Mouse (Mus musculus): ENCODE results near the gene Rfx1. TPM values are rescaled to one million over a fixed set of nuclear protein-coding genes. Genes with fewer than 3 reads are reported as not detected.
A peak's percentile ranks its signal among the peaks of the same experiment; 100 is the strongest.

Rfx1 gene
- polyA plus RNA-seq, 1 experiment from 2014 or later = 7.9 TPM

- Histone ChIP-seq H3K27ac (ENCODE audit: low read depth, low read length) (peak overlapping the region; percentile 62), H3K4me1 (ENCODE audit: control insufficient read depth, insufficient read depth, low read depth, low read length) (peaks cover 30% of the 10 kb centered on the region), H3K4me3 (ENCODE audit: low read length) (no peak overlapping the region), H3K36me3 (ENCODE audit: control insufficient read depth, insufficient read depth, low read length) (no peaks in the 10 kb centered on the region), H3K4me2 (ENCODE audit: low read length) (peak overlapping the region; percentile 32), H3K27me3 (replicated peaks; ENCODE audit: control insufficient read depth, insufficient read depth, low read length) (no peaks in the 10 kb centered on the region), H3K9me3 (ENCODE audit: control insufficient read depth, low read length) (no peaks in the 10 kb centered on the region), H3K9ac (ENCODE audit: low read depth, low read length) (peak overlapping the region; percentile 36)
- peak; percentile 53; the same call in 1 of the 2 replicates for ATAC-seq
- 35% methylated on average over 10 of the region's 10 CpGs for WGBS
Measured at GRCm38 (mm10) chr8:84073230-84073976, 6.8 kb downstream of the Rfx1 start.

GRCm38 (mm10) chr8:84076412-84076811 lies 9.8 kb downstream of the Rfx1 start:
- Histone ChIP-seq H3K36me3 (ENCODE audit: control insufficient read depth, insufficient read depth, low read length) (peaks cover 12% of the 10 kb centered on the region; the same call in 1 of the 2 replicates), H3K4me3 (ENCODE audit: low read length) (no peak overlapping the region), H3K27me3 (replicated peaks; ENCODE audit: control insufficient read depth, insufficient read depth, low read length) (no peaks in the 10 kb centered on the region), H3K27ac (ENCODE audit: low read depth, low read length) (no peak overlapping the region), H3K9me3 (ENCODE audit: control insufficient read depth, low read length) (no peaks in the 10 kb centered on the region), H3K4me2 (ENCODE audit: low read length) (no peak overlapping the region), H3K9ac (ENCODE audit: low read depth, low read length) (no peak overlapping the region), H3K4me1 (ENCODE audit: control insufficient read depth, insufficient read depth, low read depth, low read length) (peaks cover 11% of the 10 kb centered on the region)
- no peak for ATAC-seq
- WGBS = 81% methylated on average over 1 of the region's 1 CpGs

- Histone ChIP-seq H3K27me3 (replicated peaks; ENCODE audit: control insufficient read depth, insufficient read depth, low read length) (no peaks in the 10 kb centered on the region), H3K4me3 (ENCODE audit: low read length) (no peak overlapping the region), H3K4me1 (ENCODE audit: control insufficient read depth, insufficient read depth, low read depth, low read length) (peaks cover 11% of the 10 kb centered on the region), H3K27ac (ENCODE audit: low read depth, low read length) (no peak overlapping the region), H3K9ac (ENCODE audit: low read depth, low read length) (no peak overlapping the region), H3K36me3 (ENCODE audit: control insufficient read depth, insufficient read depth, low read length) (peaks cover 12% of the 10 kb centered on the region), H3K4me2 (ENCODE audit: low read length) (no peak overlapping the region), H3K9me3 (ENCODE audit: control insufficient read depth, low read length) (no peaks in the 10 kb centered on the region)
- no peak for ATAC-seq
- 98% methylated on average over 3 of the region's 3 CpGs for WGBS
Measured at GRCm38 (mm10) chr8:84076849-84077248, 10.2 kb downstream of the Rfx1 start.

GRCm38 (mm10) chr8:84079206-84079605 lies 12.6 kb downstream of the Rfx1 start:
- no peaks in the 10 kb centered on the region for H3K4me1 ChIP-seq (ENCODE audit: control insufficient read depth, insufficient read depth, low read depth, low read length)
- H3K27ac ChIP-seq (ENCODE audit: low read depth, low read length) = no peak overlapping the region
- no peaks in the 10 kb centered on the region for H3K27me3 ChIP-seq (replicated peaks; ENCODE audit: control insufficient read depth, insufficient read depth, low read length)
- H3K9me3 ChIP-seq (ENCODE audit: control insufficient read depth, low read length) = no peaks in the 10 kb centered on the region
- H3K4me3 ChIP-seq (ENCODE audit: low read length) = no peak overlapping the region
- no peak overlapping the region for H3K4me2 ChIP-seq (ENCODE audit: low read length)
- 86% methylated on average over 5 of the region's 5 CpGs for WGBS
- H3K36me3 ChIP-seq (ENCODE audit: control insufficient read depth, insufficient read depth, low read length) = peaks cover 30% of the 10 kb centered on the region
- ATAC-seq = no peak
- no peak overlapping the region for H3K9ac ChIP-seq (ENCODE audit: low read depth, low read length)

- peaks cover 38% of the 10 kb centered on the region for H3K36me3 ChIP-seq (ENCODE audit: control insufficient read depth, insufficient read depth, low read length)
- H3K9ac ChIP-seq (ENCODE audit: low read depth, low read length) = 0 out of 2 replicates have a peak overlapping the region, but pooled peaks have one; percentile 7
- H3K4me2 ChIP-seq (ENCODE audit: low read length) = no peak overlapping the region
- no peaks in the 10 kb centered on the region for H3K9me3 ChIP-seq (ENCODE audit: control insufficient read depth, low read length)
- 20% methylated on average over 8 of the region's 8 CpGs for WGBS
- H3K27ac ChIP-seq (ENCODE audit: low read depth, low read length) = no peak overlapping the region
- no peak overlapping the region for H3K4me3 ChIP-seq (ENCODE audit: low read length)
- no peaks in the 10 kb centered on the region for H3K4me1 ChIP-seq (ENCODE audit: control insufficient read depth, insufficient read depth, low read depth, low read length)
- peak; percentile 43; the same call in 1 of the 2 replicates for ATAC-seq
- H3K27me3 ChIP-seq (replicated peaks; ENCODE audit: control insufficient read depth, insufficient read depth, low read length) = no peaks in the 10 kb centered on the region
Measured at GRCm38 (mm10) chr8:84083829-84084241, 17.2 kb downstream of the Rfx1 start.

GRCm38 (mm10) chr8:84084341-84085115 lies 17.9 kb downstream of the Rfx1 start:
- Histone ChIP-seq H3K27ac (ENCODE audit: low read depth, low read length) (no peak overlapping the region), H3K27me3 (replicated peaks; ENCODE audit: control insufficient read depth, insufficient read depth, low read length) (no peaks in the 10 kb centered on the region), H3K9ac (ENCODE audit: low read depth, low read length) (peak overlapping the region; percentile 41; the same call in 1 of the 2 replicates), H3K4me1 (ENCODE audit: control insufficient read depth, insufficient read depth, low read depth, low read length) (no peaks in the 10 kb centered on the region), H3K4me2 (ENCODE audit: low read length) (no peak overlapping the region; the same call in 1 of the 2 replicates), H3K4me3 (ENCODE audit: low read length) (no peak overlapping the region), H3K36me3 (ENCODE audit: control insufficient read depth, insufficient read depth, low read length) (peaks cover 38% of the 10 kb centered on the region), H3K9me3 (ENCODE audit: control insufficient read depth, low read length) (no peaks in the 10 kb centered on the region)
- 29% methylated on average over 42 of the region's 42 CpGs for WGBS
- no peak; the same call in 1 of the 2 replicates for ATAC-seq

DNA sequence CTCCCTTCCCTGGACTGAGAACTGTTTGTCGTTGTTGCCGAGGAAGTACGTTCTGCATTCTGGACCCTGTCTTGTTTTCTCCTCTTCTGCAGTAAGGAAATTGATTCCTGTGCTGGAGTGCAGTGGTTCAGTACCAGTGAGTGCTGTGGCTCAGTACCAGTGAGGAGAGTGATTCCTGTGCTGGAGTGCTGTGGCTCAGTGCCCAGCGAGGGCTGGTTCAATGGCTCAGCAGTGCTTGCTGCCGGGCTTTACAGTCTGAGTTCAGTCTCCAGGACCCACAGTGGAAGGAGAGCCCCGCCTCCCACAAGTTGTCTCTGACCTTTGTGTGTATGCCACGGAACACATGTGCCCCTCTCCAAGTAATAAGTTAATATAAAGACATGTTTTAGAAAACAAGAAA lies 20.5 kb downstream of the Rfx1 start:
- H3K4me2 ChIP-seq (ENCODE audit: low read length) = no peak overlapping the region
- H3K9me3 ChIP-seq (ENCODE audit: control insufficient read depth, low read length) = no peaks in the 10 kb centered on the region
- H3K4me3 ChIP-seq (ENCODE audit: low read length) = no peak overlapping the region
- peaks cover 29% of the 10 kb centered on the region for H3K36me3 ChIP-seq (ENCODE audit: control insufficient read depth, insufficient read depth, low read length)
- no peak overlapping the region for H3K27ac ChIP-seq (ENCODE audit: low read depth, low read length)
- no peaks in the 10 kb centered on the region for H3K27me3 ChIP-seq (replicated peaks; ENCODE audit: control insufficient read depth, insufficient read depth, low read length)
- no peak overlapping the region for H3K9ac ChIP-seq (ENCODE audit: low read depth, low read length)
- ATAC-seq = no peak
- WGBS = 93% methylated on average over 7 of the region's 7 CpGs
- H3K4me1 ChIP-seq (ENCODE audit: control insufficient read depth, insufficient read depth, low read depth, low read length) = no peaks in the 10 kb centered on the region

GRCm38 (mm10) chr8:84087821-84088220 lies 21.2 kb downstream of the Rfx1 start:
- Histone ChIP-seq H3K9ac (ENCODE audit: low read depth, low read length) (no peak overlapping the region), H3K27me3 (replicated peaks; ENCODE audit: control insufficient read depth, insufficient read depth, low read length) (no peaks in the 10 kb centered on the region), H3K4me2 (ENCODE audit: low read length) (no peak overlapping the region), H3K4me1 (ENCODE audit: control insufficient read depth, insufficient read depth, low read depth, low read length) (no peaks in the 10 kb centered on the region), H3K4me3 (ENCODE audit: low read length) (no peak overlapping the region), H3K27ac (ENCODE audit: low read depth, low read length) (no peak overlapping the region), H3K36me3 (ENCODE audit: control insufficient read depth, insufficient read depth, low read length) (peaks cover 28% of the 10 kb centered on the region), H3K9me3 (ENCODE audit: control insufficient read depth, low read length) (no peaks in the 10 kb centered on the region)
- WGBS = 93% methylated on average over 14 of the region's 14 CpGs
- ATAC-seq = no peak

GRCm38 (mm10) chr8:84089277-84089676 lies 22.6 kb downstream of the Rfx1 start:
- Histone ChIP-seq H3K4me2 (ENCODE audit: low read length) (no peak overlapping the region), H3K27ac (ENCODE audit: low read depth, low read length) (no peak overlapping the region), H3K27me3 (replicated peaks; ENCODE audit: control insufficient read depth, insufficient read depth, low read length) (no peaks in the 10 kb centered on the region), H3K4me3 (ENCODE audit: low read length) (no peak overlapping the region), H3K9me3 (ENCODE audit: control insufficient read depth, low read length) (no peaks in the 10 kb centered on the region), H3K9ac (ENCODE audit: low read depth, low read length) (no peak overlapping the region), H3K36me3 (ENCODE audit: control insufficient read depth, insufficient read depth, low read length) (peaks cover 27% of the 10 kb centered on the region), H3K4me1 (ENCODE audit: control insufficient read depth, insufficient read depth, low read depth, low read length) (no peaks in the 10 kb centered on the region)
- ATAC-seq = no peak
- 86% methylated on average over 9 of the region's 9 CpGs for WGBS

Measured in hindbrain, embryonic 16.5 days (tissue).